Mouse (Mus musculus): ENCODE results near the gene Tapbp.
A peak's percentile ranks its signal among the peaks of the same experiment; 100 is the strongest.
"Not testable (repeated sequence)": the region's sequence is repeated elsewhere in the genome, so short reads cannot be mapped to it uniquely, and the experiment has no call there.

Tapbp gene

GRCm38 (mm10) chr17:33948090-33948904 lies 32.6 kb downstream of the Tapbp start:
- no peak for DNase-seq

GRCm38 (mm10) chr17:33948905-33949537 lies 33.3 kb downstream of the Tapbp start:
- DNase-seq, result no peak

- no peak for DNase-seq
These were observed 34.5 kb downstream of the Tapbp start for GRCm38 (mm10) chr17:33950131-33950625.

GRCm38 (mm10) chr17:33951021-33951946 lies 35.6 kb downstream of the Tapbp start, which contains the start of gene B3galt4:
TSS of gene B3galt4 (minus strand) at chr17:33951488.
- peak; percentile 79 for DNase-seq

- DNase-seq, result not testable (repeated sequence)
These were observed 36.3 kb downstream of the Tapbp start for GRCm38 (mm10) chr17:33952015-33952414.

GRCm38 (mm10) chr17:33952879-33953278 lies 37.2 kb downstream of the Tapbp start:
- DNase-seq, result no peak

- DNase-seq, result no peak
These were observed 37.6 kb downstream of the Tapbp start for GRCm38 (mm10) chr17:33953310-33953709.

GRCm38 (mm10) chr17:33953961-33954565 lies 38.4 kb downstream of the Tapbp start:
- DNase-seq, result no peak

- no peak for DNase-seq
These were observed 39.2 kb downstream of the Tapbp start for GRCm38 (mm10) chr17:33954646-33955554.

GRCm38 (mm10) chr17:33955555-33956214 lies 40.0 kb downstream of the Tapbp start, which contains the start of the genes Vps52 and Rps18:
TSS of gene Vps52 (plus strand) at chr17:33955812.
TSS of gene Rps18 (minus strand) at chr17:33956001.
- peak; percentile 96 for DNase-seq

- no peak for DNase-seq
These were observed 40.6 kb downstream of the Tapbp start for GRCm38 (mm10) chr17:33956336-33956735.

- no peak for DNase-seq
These were observed 41.8 kb downstream of the Tapbp start for GRCm38 (mm10) chr17:33957493-33957892.

GRCm38 (mm10) chr17:33958451-33958850 lies 42.8 kb downstream of the Tapbp start:
- DNase-seq, result no peak

GRCm38 (mm10) chr17:33959135-33959534 lies 43.4 kb downstream of the Tapbp start:
- DNase-seq, result no peak

- no peak for DNase-seq
These were observed 44.2 kb downstream of the Tapbp start for GRCm38 (mm10) chr17:33959948-33960347.

GRCm38 (mm10) chr17:33962876-33963275 lies 47.2 kb downstream of the Tapbp start:
- no peak for DNase-seq

GRCm38 (mm10) chr17:33965082-33965845 lies 49.6 kb downstream of the Tapbp start:
- no peak for DNase-seq

- DNase-seq, result no peak
These were observed 50.3 kb downstream of the Tapbp start for GRCm38 (mm10) chr17:33965846-33966550.

GRCm38 (mm10) chr17:33968489-33968888 lies 52.8 kb downstream of the Tapbp start:
- DNase-seq, result peak; percentile 67
